Mouse (Mus musculus) CH12.LX (cell line): ENCODE results near the gene 4930415O20Rik. TPM values are rescaled to one million over a fixed set of nuclear protein-coding genes. Genes with fewer than 3 reads are reported as not detected.

ENCODE experiments used
- DNase-seq: peaks from one replicate; pipeline ENCODE4 v3.0.0-alpha.2; 2013; ENCODE audit errors: extremely low read depth
- H3K27ac ChIP-seq: 2 replicates; pipeline ENCODE4 v1.5.1; 2012; ENCODE audit warnings: low read depth, mild to moderate bottlenecking, control low read depth, moderate library complexity; ENCODE audit not compliant: insufficient read depth
- H3K27me3 ChIP-seq: replicated peaks from 2 replicates; pipeline ENCODE3; 2012; ENCODE audit warnings: inconsistent platforms
- H3K36me3 ChIP-seq, 2 experiments: replicated peaks in 1 of 2; 2 replicates each; pipeline versions ENCODE3 to v1.6.1; 2012; ENCODE audit warnings: inconsistent platforms in 1 of 2, low read length in 1 of 2, mild to moderate bottlenecking in 1 of 2, mixed read lengths in 1 of 2, moderate library complexity in 1 of 2; ENCODE audit not compliant: control insufficient read depth in 1 of 2, insufficient read depth in 1 of 2
- H3K4me1 ChIP-seq, 2 experiments: 2 replicates each; pipeline ENCODE4 v1.6.1; 2012; ENCODE audit warnings: inconsistent platforms in 1 of 2, moderate library complexity in 1 of 2; ENCODE audit not compliant: insufficient read depth in 2 of 2, control insufficient read depth in 1 of 2
- H3K4me2 ChIP-seq: 2 replicates; pipeline ENCODE4 v1.6.1; 2012; ENCODE audit warnings: low read depth, mild to moderate bottlenecking, control low read depth; ENCODE audit not compliant: poor library complexity, insufficient read depth, severe bottlenecking
- H3K4me3 ChIP-seq, 3 experiments: fragments of 150-350 bp in 1 of 3; sonication (generic) in 1 of 3; replicated peaks in 1 of 3; 2 replicates each; pipeline versions ENCODE3 to v1.5.1; 2011 to 2012; ENCODE audit warnings: low read depth in 2 of 3, low read length in 2 of 3, mild to moderate bottlenecking in 2 of 3, moderate library complexity in 2 of 3, control low read depth in 1 of 3, improper control_type of control experiment in 1 of 3, inconsistent platforms in 1 of 3, mixed read lengths in 1 of 3; ENCODE audit not compliant: poor library complexity in 1 of 3
- H3K79me2 ChIP-seq: replicated peaks from 2 replicates; pipeline ENCODE4 v1.6.1; 2012; ENCODE audit warnings: mild to moderate bottlenecking, moderate library complexity; ENCODE audit not compliant: control insufficient read depth, poor library complexity, insufficient read depth, severe bottlenecking; ENCODE audit errors: extremely low read depth
- H3K9ac ChIP-seq: 2 replicates; pipeline ENCODE4 v1.6.1; 2012; ENCODE audit warnings: low read depth, mild to moderate bottlenecking, control low read depth, moderate library complexity; ENCODE audit not compliant: insufficient read depth
- H3K9me3 ChIP-seq: replicated peaks from 2 replicates; pipeline ENCODE3; 2012; ENCODE audit warnings: low read length, inconsistent platforms, mixed read lengths
- BHLHE40 ChIP-seq: IDR thresholded peaks from 2 replicates; pipeline ENCODE4 v1.6.1; 2011; ENCODE audit warnings: mild to moderate bottlenecking, low read depth, low read length, improper control_type of control experiment
- CHD2 ChIP-seq: IDR thresholded peaks from 2 replicates; pipeline ENCODE4 v1.6.1; 2011; ENCODE audit warnings: low read length, improper control_type of control experiment
- CTCF ChIP-seq, 2 experiments: IDR thresholded peaks in 1 of 2; conservative IDR thresholded peaks in 1 of 2; 2 replicates each; pipeline ENCODE4 v1.5.1; 2011 to 2012; ENCODE audit warnings: low read depth in 2 of 2, low read length in 2 of 2, improper control_type of control experiment in 1 of 2, inconsistent platforms in 1 of 2, mild to moderate bottlenecking in 1 of 2, moderate library complexity in 1 of 2
- E2F4 ChIP-seq: IDR thresholded peaks from 2 replicates; pipeline ENCODE4 v1.6.1; 2011; ENCODE audit warnings: low read depth, low read length, improper control_type of control experiment; ENCODE audit not compliant: insufficient replicate concordance
- ELF1 ChIP-seq: IDR thresholded peaks from 2 replicates; pipeline ENCODE4 v1.6.1; 2014; ENCODE audit warnings: low read depth, mild to moderate bottlenecking, inconsistent platforms, low read length, improper control_type of control experiment
- EP300 ChIP-seq: IDR thresholded peaks from 2 replicates; pipeline ENCODE4 v1.6.1; 2011; ENCODE audit warnings: low read length, improper control_type of control experiment
- ETS1 ChIP-seq: conservative IDR thresholded peaks from 2 replicates; pipeline ENCODE4 v1.6.1; 2012; ENCODE audit warnings: low read depth, mild to moderate bottlenecking, inconsistent platforms, low read length, improper control_type of control experiment, moderate library complexity
- HCFC1 ChIP-seq: IDR thresholded peaks from 2 replicates; pipeline ENCODE4 v1.6.1; 2012; ENCODE audit warnings: low read depth, mild to moderate bottlenecking, inconsistent platforms, low read length, improper control_type of control experiment
- IRF4 ChIP-seq: IDR thresholded peaks from 2 replicates; pipeline ENCODE4 v1.6.1; 2014; ENCODE audit warnings: low read depth, mild to moderate bottlenecking, inconsistent platforms, low read length, improper control_type of control experiment
- JUND ChIP-seq: conservative IDR thresholded peaks from 2 replicates; pipeline ENCODE4 v1.6.1; 2011; ENCODE audit warnings: low read depth, low read length, improper control_type of control experiment
- KAT2A ChIP-seq: IDR thresholded peaks from 2 replicates; pipeline ENCODE4 v1.6.1; 2012; ENCODE audit warnings: low read length, improper control_type of control experiment, inconsistent platforms; ENCODE audit not compliant: insufficient replicate concordance
- MAFK ChIP-seq: IDR thresholded peaks from 2 replicates; pipeline ENCODE4 v1.6.1; 2011; ENCODE audit warnings: low read length, improper control_type of control experiment; ENCODE audit not compliant: insufficient replicate concordance
- MAX ChIP-seq: IDR thresholded peaks from 2 replicates; pipeline ENCODE4 v1.6.1; 2011; ENCODE audit warnings: low read length, improper control_type of control experiment
- MAZ ChIP-seq: IDR thresholded peaks from 2 replicates; pipeline ENCODE4 v1.6.1; 2012; ENCODE audit warnings: low read depth, mild to moderate bottlenecking, inconsistent platforms, low read length, improper control_type of control experiment, moderate library complexity
- MEF2A ChIP-seq: IDR thresholded peaks from 2 replicates; pipeline ENCODE4 v1.6.1; 2014; ENCODE audit warnings: low read depth, mild to moderate bottlenecking, inconsistent platforms, low read length, improper control_type of control experiment, borderline replicate concordance
- MXI1 ChIP-seq: IDR thresholded peaks from 2 replicates; pipeline ENCODE4 v1.6.1; 2011; ENCODE audit warnings: mild to moderate bottlenecking, low read depth, low read length, improper control_type of control experiment
- MYC ChIP-seq: IDR thresholded peaks from 2 replicates; pipeline ENCODE4 v1.6.1; 2011; ENCODE audit warnings: low read depth, mild to moderate bottlenecking, improper control_type of control experiment, low read length
- NELFE ChIP-seq: IDR thresholded peaks from 2 replicates; pipeline ENCODE4 v1.6.1; 2011; ENCODE audit warnings: low read depth, low read length, improper control_type of control experiment
- NRF1 ChIP-seq: IDR thresholded peaks from 2 replicates; pipeline ENCODE4 v1.6.1; 2014; ENCODE audit warnings: low read depth, mild to moderate bottlenecking, inconsistent platforms, low read length, improper control_type of control experiment, moderate library complexity
- POLR2A ChIP-seq: IDR thresholded peaks from 2 replicates; pipeline ENCODE4 v1.6.1; 2011; ENCODE audit warnings: low read depth, mild to moderate bottlenecking, improper control_type of control experiment, low read length
- POLR2AphosphoS2 ChIP-seq: IDR thresholded peaks from 2 replicates; pipeline ENCODE4 v1.6.1; 2011; ENCODE audit warnings: low read depth, low read length, improper control_type of control experiment
- SIN3A ChIP-seq: IDR thresholded peaks from 2 replicates; pipeline ENCODE4 v1.6.1; 2012; ENCODE audit warnings: low read length, improper control_type of control experiment, inconsistent platforms
- SMC3 ChIP-seq: IDR thresholded peaks from 2 replicates; pipeline ENCODE4 v1.6.1; 2011; ENCODE audit warnings: low read depth, low read length, improper control_type of control experiment
- UBTF ChIP-seq: IDR thresholded peaks from 2 replicates; pipeline ENCODE4 v1.6.1; 2012; ENCODE audit warnings: low read depth, mild to moderate bottlenecking, inconsistent platforms, low read length, improper control_type of control experiment, moderate library complexity
- USF2 ChIP-seq: conservative IDR thresholded peaks from 2 replicates; pipeline ENCODE4 v1.6.1; 2011; ENCODE audit warnings: low read depth, low read length, improper control_type of control experiment
- ZC3H11A ChIP-seq: IDR thresholded peaks from 2 replicates; pipeline ENCODE4 v1.6.1; 2012; ENCODE audit warnings: low read depth, mild to moderate bottlenecking, inconsistent platforms, low read length, improper control_type of control experiment
- ZMIZ1 ChIP-seq: IDR thresholded peaks from 2 replicates; pipeline ENCODE4 v1.6.1; 2012; ENCODE audit warnings: low read depth, mild to moderate bottlenecking, inconsistent platforms, low read length, improper control_type of control experiment
- ZNF384 ChIP-seq: IDR thresholded peaks from 2 replicates; pipeline ENCODE4 v1.6.1; 2012; ENCODE audit warnings: low read depth, low read length, improper control_type of control experiment, inconsistent platforms
- dilution Hi-C: fragments of 300-500 bp; cut with MboI; formaldehyde crosslinking; loops from 2 replicates; pipeline ENCODE4 v1.14.3; 2020; ENCODE audit warnings: low sequenced_read_pairs; ENCODE audit not compliant: extremely low pct_unique_long_range_greater_than_20kb, extremely low pct_ligation_motif_present
- in situ Hi-C: fragments of 300-500 bp; cut with MboI; formaldehyde crosslinking; loops from 3 replicates; pipeline ENCODE4 v1.14.3; 2019; ENCODE audit warnings: low sequenced_read_pairs, low pct_ligation_motif_present, low pct_unique_long_range_greater_than_20kb, mixed read lengths
- polyA plus RNA-seq: library from polyadenylated mRNA; unstranded; fragments of >175 nt; gene quantifications from 2 replicates; pipeline ENCODE4 v1.2.1, GENCODE M21; 2012; ENCODE audit warnings: low read depth; ENCODE audit not compliant: insufficient read length
- total RNA-seq, 2 experiments: library from RNA; depleted of rRNA; stranded (reverse); fragments of 300-350 nt in 1 of 2; fragments of >200 nt in 1 of 2; gene quantifications; 2 replicates each; pipeline ENCODE4 v1.2.3; 2012 to 2014

Gene 4930415O20Rik
- total and polyA plus RNA-seq, 3 experiments: not detected

DNA sequence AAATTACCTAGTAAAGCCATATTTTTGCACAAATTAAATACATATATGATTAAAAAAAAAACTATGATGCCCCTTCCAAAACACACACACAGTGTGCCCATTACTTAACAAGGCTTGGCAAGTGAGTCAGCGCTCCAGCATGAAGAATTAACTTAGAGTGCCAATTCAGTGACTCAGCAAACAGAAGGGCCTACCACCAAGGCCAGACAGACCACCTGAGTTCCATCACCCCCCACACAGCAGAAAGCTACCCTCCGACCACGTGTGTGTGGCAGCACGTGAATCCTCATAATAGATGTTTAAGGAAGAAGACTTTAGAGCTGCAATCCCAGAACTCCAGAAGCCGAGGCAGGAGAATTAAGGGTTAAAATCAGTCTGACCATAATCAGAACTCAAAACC, 38.5 kb upstream of the 4930415O20Rik start (continued):
- TF ChIP-seq SMC3 (no peak), SIN3A (peak; percentile 55; the same call in 1 of the 2 replicates), EP300 (no peak), NRF1 (no peak), HCFC1 (no peak), JUND (no peak), MXI1 (peak; percentile 61), UBTF (no peak), ELF1 (no peak)

GRCm38 (mm10) chr15:98533035-98533531, 37.7 kb upstream of the 4930415O20Rik start:
- dilution Hi-C loops (no loop called here), in situ Hi-C loops (loop anchor here (5.0 kb wide), 1 partner anchor 34 kb away; no protein-coding TSS in a partner anchor)
- no peaks in the 10 kb centered on the region for H3K9me3 ChIP-seq
- peak overlapping the region; percentile 72 for H3K9ac ChIP-seq
- H3K4me1 ChIP-seq: peaks cover 0 to 24% of the 10 kb centered on the region in 2 experiments; a peak in 2 of 4 replicates
- no peak overlapping the region for H3K27ac ChIP-seq
- peaks cover 40% of the 10 kb centered on the region for H3K79me2 ChIP-seq
- DNase-seq: peak; percentile 46
- H3K36me3 ChIP-seq: peaks cover 23 to 42% of the 10 kb centered on the region in 2 experiments
- H3K4me3 ChIP-seq: peak overlapping the region; percentile 60 to 90 (median 73)
- peak overlapping the region; percentile 90 for H3K4me2 ChIP-seq
- TF ChIP-seq MYC: peak; percentile 5; the same call in 1 of the 2 replicates
- peak; percentile 14; the same call in 1 of the 2 replicates for TF ChIP-seq MXI1
- TF ChIP-seq EP300: no peak
- TF ChIP-seq SIN3A: peak; percentile 14; the same call in 1 of the 2 replicates
- H3K27me3 ChIP-seq: no peaks in the 10 kb centered on the region

DNA sequence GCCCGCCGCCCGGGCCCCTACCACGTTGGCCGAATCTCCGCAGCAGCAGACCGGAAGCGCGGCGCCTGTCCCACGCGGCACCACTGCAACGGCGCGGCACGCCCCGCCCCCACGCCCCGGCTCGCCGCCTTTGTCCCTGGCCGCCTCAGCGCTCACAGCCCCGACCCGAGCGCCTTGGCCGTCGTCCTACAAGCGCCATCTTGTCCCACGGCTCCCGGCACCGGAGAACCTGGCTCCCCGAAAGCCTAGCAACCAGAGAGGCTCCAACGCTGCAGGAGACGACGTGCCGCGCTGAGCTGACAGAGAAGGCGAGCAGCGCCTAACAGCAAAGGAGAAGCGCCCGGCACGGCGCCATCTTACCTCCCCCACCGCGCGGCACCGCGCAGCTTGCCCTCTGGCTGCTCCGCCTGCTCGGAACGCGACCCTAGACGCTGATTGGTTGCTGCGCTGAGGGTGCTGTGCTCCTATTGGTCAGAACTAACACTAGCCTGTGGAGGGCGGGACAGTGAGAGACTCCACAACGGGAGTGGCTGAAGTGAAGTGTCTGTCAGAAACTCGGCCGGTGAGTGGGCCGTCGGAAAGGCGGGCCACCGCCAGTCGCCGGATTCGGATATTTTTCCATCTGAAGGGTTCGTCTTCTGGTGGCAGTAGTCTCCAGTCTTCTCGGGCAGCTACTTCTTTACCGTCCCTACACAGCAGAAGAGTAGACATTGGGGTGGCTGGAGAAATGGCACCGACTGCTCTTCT, 36.8 kb upstream of the 4930415O20Rik start, which contains the start of gene Kansl2:
TSS of gene Kansl2 (minus strand) at position 384 of the 747 bp plus-strand sequence.
- Histone ChIP-seq H3K9me3 (no peaks in the 10 kb centered on the region), H3K36me3 (peaks cover 16 to 40% of the 10 kb centered on the region in 2 experiments), H3K79me2 (peaks cover 33% of the 10 kb centered on the region), H3K27ac (peak within 1 kb of the TSS; percentile 75), H3K27me3 (no peaks in the 10 kb centered on the region), H3K4me3 (peak within 1 kb of the TSS; percentile 73 to 94 (median 90)), H3K4me2 (peak within 1 kb of the TSS; percentile 90), H3K9ac (peak within 1 kb of the TSS; percentile 72), H3K4me1 (peaks cover 0 to 17% of the 10 kb centered on the region in 2 experiments; a peak in 2 of 4 replicates)
- dilution Hi-C loops: no loop called here
- in situ Hi-C loops: loop anchor here (5.0 kb wide), 1 partner anchor 33 kb away; no protein-coding TSS in a partner anchor
- peak; percentile 100 for DNase-seq
- TF ChIP-seq MAX (peak; percentile 63), E2F4 (peak; percentile 61; the same call in 1 of the 2 replicates), EP300 (no peak), ZNF384 (no peak), KAT2A (peak; percentile 67; the same call in 1 of the 2 replicates), USF2 (no peak), ETS1 (no peak), ZMIZ1 (peak; percentile 96), POLR2A (peak; percentile 97), POLR2AphosphoS2 (peak; percentile 88), CHD2 (peak; percentile 96), MEF2A (peak; percentile 66), CTCF (conservative IDR thresholded peaks at IDR 0.05 in 1 of 2, IDR thresholded peaks at IDR 0.05 in 1 of 2; ENCODE audit: low read depth in 2 of 2, low read length in 2 of 2) (peak in 1 of 2 experiments; percentile 11; a peak in 1 of 4 replicates), UBTF (no peak), NELFE (peak; percentile 96), MAZ (0 out of 2 replicates have a peak, but pooled peaks have one; percentile 10), IRF4 (no peak; the same call in 1 of the 2 replicates), ZC3H11A (no peak), HCFC1 (peak; percentile 68), MAFK (no peak), BHLHE40 (no peak)
